Mouse (Mus musculus) heart, postnatal 0 days (tissue): Measurements from ENCODE around the gene Pex14.

Experiments used
- CTCF ChIP-seq: IDR thresholded peaks from 2 replicates; pipeline ENCODE4 v1.5.1; 2016; ENCODE audit warnings: antibody characterized with exemption, control low read depth, low read depth
- EP300 ChIP-seq: IDR thresholded peaks from 2 replicates; pipeline ENCODE4 v1.6.1; 2016; ENCODE audit warnings: antibody characterized with exemption, low read depth

GRCm38 (mm10) chr4:149097956-149098355 is 1.7 kb downstream of the Pex14 start:
- TF ChIP-seq CTCF (no peak), EP300 (no peak)
